Mouse (Mus musculus) hindbrain, embryonic 15.5 days (tissue): ENCODE data around the gene Cacna1d. TPM values are rescaled to one million over a fixed set of nuclear protein-coding genes. Genes with fewer than 3 reads are reported as not detected.

Experiments used
- ATAC-seq: fragments of 200-750 bp; cut with Nextera tagmentation; 2 replicates; pipeline ENCODE4 v1.8.0; 2017; ENCODE audit warnings: low read depth, moderate number of reproducible peaks, moderate TSS enrichment; ENCODE audit not compliant: low FRiP score
- H3K27ac ChIP-seq: fragments of 300-500 bp; sonication (generic); replicated peaks from 2 replicates; pipeline ENCODE4 v1.5.1; 2015; ENCODE audit warnings: mild to moderate bottlenecking, inconsistent platforms
- H3K27me3 ChIP-seq: fragments of 300-500 bp; sonication (generic); 2 replicates; pipeline ENCODE4 v1.6.1; 2015; ENCODE audit warnings: control low read depth, inconsistent platforms
- H3K36me3 ChIP-seq: fragments of 300-500 bp; sonication (generic); 2 replicates; pipeline ENCODE4 v1.6.1; 2015; ENCODE audit warnings: control low read depth, inconsistent platforms
- H3K4me1 ChIP-seq: fragments of 300-500 bp; sonication (generic); replicated peaks from 2 replicates; pipeline ENCODE4 v1.6.1; 2015; ENCODE audit warnings: control low read depth, inconsistent platforms
- H3K4me2 ChIP-seq: fragments of 300-500 bp; sonication (generic); 2 replicates; pipeline ENCODE4 v1.6.1; 2015; ENCODE audit warnings: moderate library complexity, mild to moderate bottlenecking, inconsistent platforms
- H3K4me3 ChIP-seq: fragments of 300-500 bp; sonication (generic); 2 replicates; pipeline ENCODE4 v1.5.1; 2015; ENCODE audit warnings: mild to moderate bottlenecking, inconsistent platforms
- H3K9ac ChIP-seq: fragments of 300-500 bp; sonication (generic); 2 replicates; pipeline ENCODE4 v1.6.1; 2015; ENCODE audit warnings: inconsistent platforms
- H3K9me3 ChIP-seq: fragments of 300-500 bp; sonication (generic); 2 replicates; pipeline ENCODE4 v1.6.1; 2016; ENCODE audit warnings: control low read depth, inconsistent platforms
- WGBS: fragments of 180-500 bp; shearing (Covaris S2); methylation state at CpG from one replicate; pipeline ENCODE4 v1.1.7; 2015; 5-methylcytosine and 5-hydroxymethylcytosine counted together
- polyA plus RNA-seq: library from polyadenylated mRNA; unstranded; fragments of >200 nt; fragmentation: Nextera tagmentation; extraction: Ambion mirVana; gene quantifications from 2 replicates; pipeline ENCODE4 v1.2.1, GENCODE M21; 2015

The Cacna1d gene
- polyA plus RNA-seq, 1 experiment from 2014 or later = 10.7 TPM

- no peak overlapping the region for H3K4me2 ChIP-seq
- H3K9ac ChIP-seq = no peak overlapping the region
- no peak for ATAC-seq
- no peak overlapping the region for H3K27ac ChIP-seq
- H3K27me3 ChIP-seq = no peaks in the 10 kb centered on the region
- H3K9me3 ChIP-seq = no peaks in the 10 kb centered on the region
- 90% methylated on average over 5 of the region's 5 CpGs for WGBS
- H3K4me1 ChIP-seq = peaks cover 20% of the 10 kb centered on the region
- H3K36me3 ChIP-seq = no peaks in the 10 kb centered on the region
- no peak overlapping the region for H3K4me3 ChIP-seq
These were observed 239.9 kb downstream of the Cacna1d start for GRCm38 (mm10) chr14:30251351-30251750.

DNA sequence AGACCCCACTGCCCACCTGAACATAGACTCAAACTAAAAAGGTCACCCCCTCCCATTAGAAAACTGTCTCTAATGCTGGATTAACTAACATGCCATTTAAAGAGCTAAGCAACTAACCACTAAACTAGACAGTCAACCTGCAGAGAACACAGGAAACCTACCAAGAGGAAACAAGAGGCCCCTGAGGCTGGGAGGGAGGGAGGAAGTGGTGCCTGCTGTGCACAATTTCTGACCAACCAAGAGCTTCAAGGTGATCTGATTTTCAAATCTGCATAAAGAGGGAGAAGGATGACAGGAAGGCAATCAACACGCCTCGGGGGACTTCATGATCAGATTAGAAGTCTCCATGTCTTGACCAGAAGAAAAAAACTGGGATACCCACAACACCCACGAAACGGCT lies 241.7 kb downstream of the Cacna1d start:
- ATAC-seq = no peak
- Histone ChIP-seq H3K27me3 (no peaks in the 10 kb centered on the region), H3K4me2 (no peak overlapping the region), H3K36me3 (no peaks in the 10 kb centered on the region), H3K27ac (no peak overlapping the region), H3K9me3 (no peaks in the 10 kb centered on the region), H3K4me3 (no peak overlapping the region), H3K9ac (no peak overlapping the region), H3K4me1 (0 out of 2 replicates have a peak, but pooled peaks cover 3% of the 10 kb centered on the region)
- 91% methylated on average over 4 of the region's 4 CpGs for WGBS

- no peak overlapping the region for H3K9ac ChIP-seq
- WGBS = 70% methylated on average over 4 of the region's 4 CpGs
- no peak overlapping the region for H3K4me3 ChIP-seq
- no peak for ATAC-seq
- no peak overlapping the region for H3K27ac ChIP-seq
- H3K36me3 ChIP-seq = no peaks in the 10 kb centered on the region
- H3K4me1 ChIP-seq = no peaks in the 10 kb centered on the region
- H3K4me2 ChIP-seq = no peak overlapping the region
- H3K27me3 ChIP-seq = no peaks in the 10 kb centered on the region
- no peaks in the 10 kb centered on the region for H3K9me3 ChIP-seq
These were observed 242.4 kb downstream of the Cacna1d start for GRCm38 (mm10) chr14:30248811-30249210.

GRCm38 (mm10) chr14:30248121-30248520 lies 243.1 kb downstream of the Cacna1d start:
- Histone ChIP-seq H3K9ac (no peak overlapping the region), H3K36me3 (no peaks in the 10 kb centered on the region), H3K27me3 (no peaks in the 10 kb centered on the region), H3K4me2 (no peak overlapping the region), H3K9me3 (no peaks in the 10 kb centered on the region), H3K27ac (no peak overlapping the region), H3K4me3 (no peak overlapping the region), H3K4me1 (no peaks in the 10 kb centered on the region)
- 62% methylated on average over 8 of the region's 8 CpGs for WGBS
- no peak for ATAC-seq

DNA sequence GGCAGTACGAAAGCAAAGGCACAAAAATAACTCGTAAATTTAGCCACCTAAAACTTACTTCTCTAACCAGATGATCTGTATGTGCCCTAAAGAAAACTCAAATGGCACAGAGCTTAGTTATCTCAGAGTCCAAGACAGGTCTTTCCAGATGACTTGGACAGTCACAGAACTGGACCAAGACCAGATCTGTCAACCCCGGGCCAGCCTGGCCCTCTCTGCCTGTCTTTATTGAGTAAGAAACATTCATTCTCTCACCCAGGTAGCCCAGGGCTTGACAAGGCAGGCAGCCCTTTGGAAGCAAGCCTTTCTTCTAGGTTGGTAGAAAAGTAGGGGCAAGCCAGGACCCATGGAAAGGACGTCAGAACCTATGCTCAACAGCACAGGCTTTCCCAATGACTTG lies 243.6 kb downstream of the Cacna1d start:
- no peak overlapping the region for H3K27ac ChIP-seq
- no peaks in the 10 kb centered on the region for H3K27me3 ChIP-seq
- no peak overlapping the region for H3K4me2 ChIP-seq
- no peaks in the 10 kb centered on the region for H3K36me3 ChIP-seq
- no peak overlapping the region for H3K4me3 ChIP-seq
- 86% methylated on average over 4 of the region's 4 CpGs for whole genome bisulfite sequencing
- no peaks in the 10 kb centered on the region for H3K4me1 ChIP-seq
- H3K9ac ChIP-seq = no peak overlapping the region
- no peaks in the 10 kb centered on the region for H3K9me3 ChIP-seq
- ATAC-seq = no peak

DNA sequence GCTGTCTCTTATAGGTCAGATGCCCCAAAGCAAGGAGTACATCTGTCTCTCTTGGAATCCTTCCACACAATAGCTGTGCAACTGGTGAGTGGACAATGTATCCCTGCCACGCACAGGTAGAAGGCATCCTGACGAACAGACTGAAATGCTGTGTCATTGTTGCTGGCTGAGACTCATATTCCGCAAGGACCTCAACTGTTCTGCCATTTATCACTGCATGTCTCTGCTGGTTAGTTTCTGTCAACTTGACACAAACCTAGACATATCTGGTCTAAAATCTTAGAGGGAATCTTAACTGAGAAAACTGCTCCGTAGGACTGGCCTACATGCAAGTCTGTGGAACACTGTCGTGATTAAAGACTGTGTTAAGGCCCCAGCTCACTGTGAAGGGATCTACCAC lies 246.5 kb downstream of the Cacna1d start:
- H3K9ac ChIP-seq = no peak overlapping the region
- H3K27ac ChIP-seq = no peak overlapping the region
- WGBS = 88% methylated on average over 5 of the region's 5 CpGs
- H3K4me3 ChIP-seq = no peak overlapping the region
- no peak overlapping the region for H3K4me2 ChIP-seq
- no peaks in the 10 kb centered on the region for H3K27me3 ChIP-seq
- no peaks in the 10 kb centered on the region for H3K36me3 ChIP-seq
- H3K9me3 ChIP-seq = no peaks in the 10 kb centered on the region
- H3K4me1 ChIP-seq = 0 out of 2 replicates have a peak, but pooled peaks cover 4% of the 10 kb centered on the region
- no peak for ATAC-seq

DNA sequence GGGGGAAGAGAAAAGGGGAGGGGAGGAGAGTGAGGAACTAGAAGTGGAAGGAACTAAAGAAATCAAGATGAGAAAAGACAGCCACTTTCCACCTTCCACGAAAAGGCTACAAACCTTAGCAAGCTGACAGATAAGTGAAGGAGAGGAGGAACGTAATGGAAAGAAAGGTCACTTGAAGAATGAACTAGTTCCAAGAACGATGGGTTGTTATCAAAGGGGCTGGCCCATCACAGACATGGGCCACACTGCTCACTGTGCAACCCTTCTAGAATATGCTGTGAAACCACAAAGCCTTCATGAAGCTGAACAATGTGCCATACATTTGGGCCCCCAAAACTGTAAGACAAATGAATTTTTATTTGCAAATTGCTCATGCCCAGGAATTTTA lies 248.4 kb downstream of the Cacna1d start:
- Histone ChIP-seq H3K4me1 (0 out of 2 replicates have a peak, but pooled peaks cover 4% of the 10 kb centered on the region), H3K36me3 (no peaks in the 10 kb centered on the region), H3K9me3 (no peaks in the 10 kb centered on the region), H3K27me3 (no peaks in the 10 kb centered on the region), H3K9ac (no peak overlapping the region), H3K4me3 (no peak overlapping the region), H3K4me2 (no peak overlapping the region), H3K27ac (no peak overlapping the region)
- no peak for ATAC-seq
- WGBS = 86% methylated on average over 3 of the region's 3 CpGs

DNA sequence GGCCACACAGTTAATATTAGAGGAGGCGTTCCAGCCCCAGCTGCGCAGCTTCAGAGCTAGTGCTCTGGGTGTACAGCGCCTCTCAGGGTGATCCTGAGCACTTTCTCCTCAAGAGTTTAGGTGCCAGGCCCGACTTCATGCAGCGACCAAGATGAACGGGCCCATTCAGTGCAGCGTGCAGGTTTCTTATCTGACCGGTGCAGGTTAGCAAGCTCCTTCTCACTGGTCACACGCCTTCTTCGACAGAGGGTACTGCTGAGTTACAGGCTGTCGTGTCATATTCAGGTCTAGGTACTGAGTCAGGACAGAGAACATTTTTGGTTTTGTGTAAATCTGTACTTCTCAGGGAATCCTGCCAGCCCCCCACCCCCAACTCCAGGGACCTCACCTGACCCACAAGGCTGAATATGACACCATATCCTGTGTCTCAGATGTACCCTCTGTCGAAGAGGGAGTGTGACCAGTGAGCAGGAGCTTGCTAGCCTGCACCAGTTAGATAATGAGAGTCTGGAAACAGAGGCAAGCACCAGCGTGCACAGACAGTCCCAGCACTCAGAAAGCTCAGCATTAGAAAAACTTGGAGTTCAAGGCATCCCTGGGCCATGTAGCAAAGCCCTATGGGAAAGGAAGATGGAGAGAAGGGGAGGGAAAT lies 249.0 kb downstream of the Cacna1d start:
- no peak overlapping the region for H3K27ac ChIP-seq
- H3K27me3 ChIP-seq = no peaks in the 10 kb centered on the region
- 0 out of 2 replicates have a peak, but pooled peaks cover 4% of the 10 kb centered on the region for H3K4me1 ChIP-seq
- H3K4me2 ChIP-seq = no peak overlapping the region
- no peak for ATAC-seq
- H3K4me3 ChIP-seq = no peak overlapping the region
- H3K9ac ChIP-seq = no peak overlapping the region
- no peaks in the 10 kb centered on the region for H3K36me3 ChIP-seq
- WGBS = 91% methylated on average over 13 of the region's 13 CpGs
- H3K9me3 ChIP-seq = no peaks in the 10 kb centered on the region

GRCm38 (mm10) chr14:30240916-30241515 lies 250.2 kb downstream of the Cacna1d start:
- Histone ChIP-seq H3K27me3 (no peaks in the 10 kb centered on the region), H3K36me3 (no peaks in the 10 kb centered on the region), H3K9me3 (no peaks in the 10 kb centered on the region), H3K4me3 (no peak overlapping the region), H3K4me2 (no peak overlapping the region), H3K27ac (no peak overlapping the region), H3K9ac (no peak overlapping the region), H3K4me1 (0 out of 2 replicates have a peak, but pooled peaks cover 4% of the 10 kb centered on the region)
- ATAC-seq = no peak
- 79% methylated on average over 7 of the region's 7 CpGs for WGBS

DNA sequence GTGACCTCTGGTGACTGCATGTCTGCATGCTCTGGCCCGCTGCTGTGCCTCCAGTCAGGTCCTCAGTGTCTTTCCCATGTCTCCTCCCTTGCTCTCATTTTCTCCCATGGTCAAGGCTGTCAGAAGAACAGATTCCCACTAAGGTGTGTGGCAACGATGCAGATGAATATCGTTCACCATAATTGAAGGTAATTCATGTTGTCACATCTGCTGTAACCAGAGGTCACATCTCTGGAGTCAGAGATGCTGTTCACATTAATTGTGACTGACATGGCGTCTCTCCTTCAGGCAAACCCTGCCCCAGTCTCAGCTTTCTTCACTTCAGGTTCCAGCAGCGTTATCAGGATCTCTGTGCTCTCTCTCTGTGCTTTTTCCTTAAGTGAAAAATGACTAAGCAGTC lies 252.4 kb downstream of the Cacna1d start:
- Histone ChIP-seq H3K4me1 (0 out of 2 replicates have a peak, but pooled peaks cover 4% of the 10 kb centered on the region), H3K27ac (no peak overlapping the region), H3K4me3 (no peak overlapping the region), H3K9me3 (no peaks in the 10 kb centered on the region), H3K4me2 (no peak overlapping the region), H3K9ac (no peak overlapping the region), H3K36me3 (no peaks in the 10 kb centered on the region), H3K27me3 (no peaks in the 10 kb centered on the region)
- ATAC-seq = no peak
- 77% methylated on average over 5 of the region's 5 CpGs for WGBS

- H3K36me3 ChIP-seq = no peaks in the 10 kb centered on the region
- H3K4me1 ChIP-seq = no peaks in the 10 kb centered on the region
- no peak overlapping the region for H3K4me2 ChIP-seq
- no peak overlapping the region for H3K9ac ChIP-seq
- no peak for ATAC-seq
- no peaks in the 10 kb centered on the region for H3K27me3 ChIP-seq
- no peak overlapping the region for H3K27ac ChIP-seq
- no peaks in the 10 kb centered on the region for H3K9me3 ChIP-seq
- no peak overlapping the region for H3K4me3 ChIP-seq
- 91% methylated on average over 5 of the region's 5 CpGs for WGBS
These were observed 266.1 kb downstream of the Cacna1d start for GRCm38 (mm10) chr14:30225161-30225560.

DNA sequence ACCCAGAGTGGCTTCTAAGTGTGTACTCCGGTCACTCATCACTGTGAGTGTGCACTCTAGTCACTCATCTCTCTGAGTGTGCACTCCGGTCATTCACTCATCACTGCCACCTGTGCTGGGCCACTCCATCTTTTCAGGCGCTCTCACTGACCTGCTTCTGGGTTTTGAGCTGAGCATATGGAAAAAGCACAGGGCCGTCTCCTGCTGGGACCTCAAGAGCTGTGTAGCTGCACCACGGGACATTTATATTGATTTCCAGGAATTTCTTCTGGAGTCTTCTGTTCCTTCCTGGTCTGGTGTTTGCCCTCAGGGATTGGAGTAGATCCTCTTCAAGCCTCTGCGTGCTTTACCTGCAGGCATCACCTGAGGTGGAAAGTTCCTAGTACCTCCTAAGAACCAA lies 269.2 kb downstream of the Cacna1d start:
- 95% methylated on average over 6 of the region's 6 CpGs for WGBS
- no peaks in the 10 kb centered on the region for H3K4me1 ChIP-seq
- no peak overlapping the region for H3K9ac ChIP-seq
- H3K4me3 ChIP-seq = no peak overlapping the region
- no peak for ATAC-seq
- H3K9me3 ChIP-seq = no peaks in the 10 kb centered on the region
- H3K27ac ChIP-seq = no peak overlapping the region
- H3K27me3 ChIP-seq = no peaks in the 10 kb centered on the region
- no peaks in the 10 kb centered on the region for H3K36me3 ChIP-seq
- no peak overlapping the region for H3K4me2 ChIP-seq

GRCm38 (mm10) chr14:30219851-30220250 lies 271.4 kb downstream of the Cacna1d start:
- no peak for ATAC-seq
- 83% methylated on average over 4 of the region's 4 CpGs for WGBS

More at GRCm38 (mm10) chr14:30219851-30220250, 271.4 kb downstream of the Cacna1d start:
- Histone ChIP-seq H3K27me3 (no peaks in the 10 kb centered on the region), H3K4me1 (no peaks in the 10 kb centered on the region), H3K36me3 (no peaks in the 10 kb centered on the region), H3K4me3 (no peak overlapping the region), H3K9me3 (no peaks in the 10 kb centered on the region), H3K27ac (no peak overlapping the region), H3K9ac (no peak overlapping the region), H3K4me2 (no peak overlapping the region)
